Mouse (Mus musculus): Measurements from ENCODE around the gene Acot6.

The Acot6 gene

DNA sequence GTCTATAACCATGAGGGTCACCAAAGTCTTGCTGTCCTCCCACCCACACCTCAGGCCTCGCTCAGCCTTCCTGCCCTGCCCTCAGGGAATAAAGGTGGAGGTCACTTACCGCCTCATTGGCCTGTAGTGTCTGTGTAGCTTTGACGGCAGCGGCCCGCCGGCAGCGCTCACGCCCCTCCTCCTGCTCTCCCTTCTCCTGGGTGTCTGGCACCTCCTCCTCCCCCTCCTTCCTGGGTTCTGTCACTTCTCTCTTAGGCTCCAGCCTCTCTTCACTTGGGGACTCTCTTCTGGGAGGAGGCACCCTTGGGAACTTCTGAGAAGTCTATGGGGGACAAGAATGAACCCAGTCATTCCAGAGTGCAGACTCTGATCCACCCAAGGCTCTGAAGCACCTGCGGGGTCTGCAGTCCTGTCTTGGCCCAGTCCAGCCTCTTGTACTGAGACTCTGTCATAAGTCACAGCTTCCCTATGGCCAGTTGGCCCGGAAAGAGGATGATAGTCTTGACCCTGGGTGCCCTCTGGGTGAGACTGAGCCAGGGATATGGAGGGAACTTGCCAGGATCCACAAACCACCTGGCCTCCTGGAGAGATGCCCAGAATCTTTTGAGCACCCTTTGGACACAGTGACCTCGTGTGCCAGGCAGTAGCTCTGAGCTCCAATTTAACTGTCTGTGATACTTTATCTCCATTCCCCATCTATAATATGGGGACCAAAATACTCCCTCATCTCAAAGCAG is 54.5 kb downstream of the Acot6 start:
- DNase-seq: no peak

- DNase-seq: no peak
Measured at GRCm38 (mm10) chr12:84155523-84155871, 55.0 kb downstream of the Acot6 start.

DNA sequence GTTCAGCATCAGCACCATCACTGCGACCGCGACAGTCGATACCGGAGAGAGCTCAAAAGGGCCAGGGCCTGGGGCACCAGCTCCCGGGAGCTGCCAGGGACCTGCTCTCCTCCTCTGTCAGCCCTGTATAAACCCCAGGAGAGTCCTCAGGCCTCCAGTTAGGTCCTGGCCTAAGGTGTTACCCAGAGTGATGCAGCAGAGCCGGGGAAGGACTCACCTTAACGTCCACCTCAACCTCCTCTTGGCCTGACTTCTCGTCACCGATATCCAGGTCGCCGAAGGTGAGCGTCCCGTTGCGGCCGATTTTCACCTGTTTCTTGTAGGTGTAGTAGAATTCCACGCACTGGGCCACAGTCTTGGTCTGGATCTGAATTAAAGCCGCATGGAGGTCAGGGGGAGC is 55.8 kb downstream of the Acot6 start:
- DNase-seq: no peak

GRCm38 (mm10) chr12:84158156-84158555 is 57.7 kb downstream of the Acot6 start:
- no peak for DNase-seq

GRCm38 (mm10) chr12:84160491-84160890 is 60.0 kb downstream of the Acot6 start:
- DNase-seq: no peak

All from right cerebral cortex, adult 18-20 months (tissue).